Mouse (Mus musculus) heart, postnatal 0 days (tissue): ENCODE measurements at regions not wholly inside any gene's neighbourhood (a gene's known extent, or its start where the extent isn't known, plus 50 kb on each side); places are given as distances from the start of the nearest gene placed in this dataset.
A peak's percentile ranks its signal among the peaks of the same experiment; 100 is the strongest.

Source experiments
- ATAC-seq: fragments of 200-750 bp; cut with Nextera tagmentation; 2 replicates; pipeline ENCODE4 v1.8.0; 2017; ENCODE audit warnings: low read depth, moderate number of reproducible peaks, moderate library complexity; ENCODE audit not compliant: insufficient read depth
- DNase-seq: peaks from one replicate; pipeline ENCODE4 v3.0.0-alpha.2; 2016; ENCODE audit warnings: low spot score
- H3K27ac ChIP-seq: fragments of 300-500 bp; sonication (generic); 2 replicates; pipeline ENCODE4 v1.5.1; 2014; ENCODE audit warnings: low read depth, mild to moderate bottlenecking
- H3K27me3 ChIP-seq: fragments of 300-500 bp; sonication (generic); 2 replicates; pipeline ENCODE4 v1.6.1; 2014; ENCODE audit warnings: low read length, mixed read lengths; ENCODE audit not compliant: control insufficient read depth, insufficient read depth
- H3K36me3 ChIP-seq: fragments of 300-500 bp; sonication (generic); replicated peaks from 2 replicates; pipeline ENCODE4 v1.6.1; 2014; ENCODE audit warnings: low read length, mixed read lengths; ENCODE audit not compliant: control insufficient read depth, insufficient read depth
- H3K4me1 ChIP-seq: fragments of 300-500 bp; sonication (generic); 2 replicates; pipeline ENCODE4 v1.6.1; 2014; ENCODE audit warnings: antibody characterized with exemption; ENCODE audit not compliant: control insufficient read depth, insufficient read depth
- H3K4me2 ChIP-seq: fragments of 300-500 bp; sonication (generic); 2 replicates; pipeline ENCODE4 v1.6.1; 2014; ENCODE audit warnings: low read depth, mild to moderate bottlenecking, low read length, moderate library complexity
- H3K4me3 ChIP-seq: fragments of 300-500 bp; sonication (generic); 2 replicates; pipeline ENCODE4 v1.5.1; 2014; ENCODE audit warnings: low read depth, low read length
- H3K9ac ChIP-seq: fragments of 300-500 bp; sonication (generic); replicated peaks from 2 replicates; pipeline ENCODE4 v1.6.1; 2014; ENCODE audit warnings: low read depth, low read length, mixed read lengths
- H3K9me3 ChIP-seq: fragments of 300-500 bp; sonication (generic); replicated peaks from 2 replicates; pipeline ENCODE4 v1.6.1; 2016; ENCODE audit warnings: low read length; ENCODE audit not compliant: control insufficient read depth
- CTCF ChIP-seq: IDR thresholded peaks from 2 replicates; pipeline ENCODE4 v1.5.1; 2016; ENCODE audit warnings: antibody characterized with exemption, control low read depth, low read depth
- EP300 ChIP-seq: IDR thresholded peaks from 2 replicates; pipeline ENCODE4 v1.6.1; 2016; ENCODE audit warnings: antibody characterized with exemption, low read depth
- WGBS: fragments of 180-500 bp; shearing (Covaris S2); extraction: QIAGEN DNeasy Blood & Tissue Kit; methylation state at CpG from one replicate; pipeline ENCODE4 v1.1.7; 2014; 5-methylcytosine and 5-hydroxymethylcytosine counted together

- ATAC-seq (peak; percentile 64; the same call in 1 of the 2 replicates), DNase-seq (peak; percentile 40)
- Histone ChIP-seq H3K27ac (no peak overlapping the region), H3K27me3 (no peaks in the 10 kb centered on the region), H3K4me2 (peak overlapping the region; percentile 10; the same call in 1 of the 2 replicates), H3K4me3 (no peak overlapping the region; the same call in 1 of the 2 replicates), H3K4me1 (peaks cover 6% of the 10 kb centered on the region; the same call in 1 of the 2 replicates), H3K9me3 (no peaks in the 10 kb centered on the region), H3K36me3 (no peaks in the 10 kb centered on the region), H3K9ac (no peak overlapping the region)
- 9% methylated on average over 8 of the region's 8 CpGs for WGBS
- TF ChIP-seq CTCF (no peak), EP300 (no peak)
Measured at GRCm38 (mm10) chr7:36133658-36134143, 330.9 kb upstream of the Zfp507 start.

- Histone ChIP-seq H3K4me2 (no peak overlapping the region), H3K4me1 (peaks cover 6% of the 10 kb centered on the region; the same call in 1 of the 2 replicates), H3K36me3 (no peaks in the 10 kb centered on the region), H3K27ac (no peak overlapping the region), H3K27me3 (no peaks in the 10 kb centered on the region), H3K9me3 (no peaks in the 10 kb centered on the region), H3K4me3 (no peak overlapping the region), H3K9ac (no peak overlapping the region)
- TF ChIP-seq EP300 = no peak
- DNase-seq (no peak), ATAC-seq (no peak)
- 88% methylated on average over 11 of the region's 11 CpGs for whole genome bisulfite sequencing
Measured at GRCm38 (mm10) chr7:36133026-36133425, 330.2 kb upstream of the Zfp507 start.

GRCm38 (mm10) chr7:36132569-36132968 is 329.8 kb upstream of the Zfp507 start:
- ATAC-seq (no peak), DNase-seq (no peak)
- Histone ChIP-seq H3K4me3 (no peak overlapping the region), H3K27me3 (no peaks in the 10 kb centered on the region), H3K9ac (no peak overlapping the region), H3K4me2 (no peak overlapping the region), H3K9me3 (no peaks in the 10 kb centered on the region), H3K36me3 (no peaks in the 10 kb centered on the region), H3K27ac (no peak overlapping the region), H3K4me1 (peaks cover 6% of the 10 kb centered on the region; the same call in 1 of the 2 replicates)
- 75% methylated on average over 1 of the region's 1 CpGs for WGBS
- TF ChIP-seq CTCF (no peak), EP300 (no peak)

- H3K27me3 ChIP-seq = no peaks in the 10 kb centered on the region
- H3K4me3 ChIP-seq = no peak overlapping the region
- no peak overlapping the region for H3K4me2 ChIP-seq
- TF ChIP-seq CTCF (no peak), EP300 (no peak)
- no peak overlapping the region for H3K27ac ChIP-seq
- 81% methylated on average over 4 of the region's 4 CpGs for WGBS
- H3K4me1 ChIP-seq = no peaks in the 10 kb centered on the region
- H3K9ac ChIP-seq = no peak overlapping the region
- H3K36me3 ChIP-seq = no peaks in the 10 kb centered on the region
- no peak for DNase-seq
- ATAC-seq = no peak
- no peaks in the 10 kb centered on the region for H3K9me3 ChIP-seq
Measured at GRCm38 (mm10) chr7:36097054-36097453, 294.3 kb upstream of the Zfp507 start.

GRCm38 (mm10) chr7:36095258-36096130 is 292.7 kb upstream of the Zfp507 start:
- H3K9ac ChIP-seq = no peak overlapping the region
- H3K36me3 ChIP-seq = no peaks in the 10 kb centered on the region
- H3K27ac ChIP-seq = no peak overlapping the region
- no peak for DNase-seq
- 70% methylated on average over 20 of the region's 20 CpGs for WGBS
- no peaks in the 10 kb centered on the region for H3K9me3 ChIP-seq
- peaks cover 4% of the 10 kb centered on the region; the same call in 1 of the 2 replicates for H3K4me1 ChIP-seq
- ATAC-seq = no peak
- TF ChIP-seq EP300 = no peak
- no peak for TF ChIP-seq CTCF
- H3K4me3 ChIP-seq = no peak overlapping the region
- no peak overlapping the region for H3K4me2 ChIP-seq
- no peaks in the 10 kb centered on the region for H3K27me3 ChIP-seq
